Mouse (Mus musculus): ENCODE data around the gene Ranbp10.

GRCm38 (mm10) chr8:105811061-105811460 is 16.1 kb downstream of the Ranbp10 start:
- no peak for TF ChIP-seq POLR2A (IDR thresholded peaks at IDR 0.05; ENCODE audit: borderline replicate concordance, extremely low read depth, insufficient read depth, insufficient read length, poor library complexity, severe bottlenecking)
- no peak for TF ChIP-seq CTCF (IDR thresholded peaks at IDR 0.05; ENCODE audit: borderline replicate concordance, extremely low read depth, insufficient read depth, insufficient read length)
